Mouse (Mus musculus) gastrocnemius, postnatal 14 days (tissue): ENCODE data around the gene Zfp512. TPM values are rescaled to one million over a fixed set of nuclear protein-coding genes. Genes with fewer than 3 reads are reported as not detected.
"Not testable (repeated sequence)": the region's sequence is repeated elsewhere in the genome, so short reads cannot be mapped to it uniquely, and the experiment has no call there.

ENCODE experiments used
- DNase-seq: peaks from one replicate; pipeline ENCODE4 v3.0.0; 2021; ENCODE audit warnings: mixed read lengths
- intact Hi-C: fragments of 180-260 bp; cut with DNase I; formaldehyde crosslinking; loops from one replicate; pipeline ENCODE4 v1.15.1; 2025; ENCODE audit warnings: low total_unique reads
- total RNA-seq, 2 experiments: library from RNA; stranded (reverse); gene quantifications; 2 replicates each; pipeline ENCODE4 v1.2.3; 2021

The Zfp512 gene
- total RNA-seq, 2 experiments from 2014 or later: 11.2 to 12.1 TPM

GRCm38 (mm10) chr5:31527117-31527680 is 75.0 kb downstream of the Zfp512 start:
- intact Hi-C loops: no loop called here
- DNase-seq: peak; percentile 15

GRCm38 (mm10) chr5:31527707-31528106 is 75.5 kb downstream of the Zfp512 start, which contains the start of gene Supt7l:
TSS of gene Supt7l (minus strand) at chr5:31527807.
- DNase-seq, intact Hi-C loops: not testable (repeated sequence)

- intact Hi-C loops: no loop called here
- DNase-seq: no peak
Observed at GRCm38 (mm10) chr5:31528560-31528959, 76.3 kb downstream of the Zfp512 start.

Other genes with a start within 250 kb of the Zfp512 start
- 10 to 100 TPM; 38.0 to 39.8 TPM for gene Ppm1g, start 231.7 kb upstream of the Zfp512 start, total RNA-seq
- gene Nrbp1, start 211.6 kb upstream of the Zfp512 start, total RNA-seq: 10 to 100 TPM; 61.1 to 63.4 TPM
- gene Gm9970, start 211.2 kb upstream of the Zfp512 start, total RNA-seq: not detected
- 1 to 10 TPM in 1 of 2 experiments, under 1 TPM in 1; 0.47 to 1.9 TPM for gene Krtcap3, start 200.7 kb upstream of the Zfp512 start, total RNA-seq
- gene Ift172, start 161.3 kb upstream of the Zfp512 start, total RNA-seq: 10 to 100 TPM; 19.6 to 21.2 TPM
- 1 to 10 TPM; 3.5 to 4.9 TPM for gene Fndc4, start 156.4 kb upstream of the Zfp512 start, total RNA-seq
- gene Gckr, start 155.0 kb upstream of the Zfp512 start, total RNA-seq: not detected
- gene 4930548H24Rik, start 33.3 kb downstream of the Zfp512 start, total RNA-seq: not detected
- gene Gpn1, start 42.3 kb downstream of the Zfp512 start, total RNA-seq: 10 to 100 TPM; 17.1 to 18.3 TPM
- 10 to 100 TPM; 19.6 to 20.4 TPM for gene Slc4a1ap, start 74.6 kb downstream of the Zfp512 start, total RNA-seq
- 1 to 10 TPM; 9.6 to 10.0 TPM for gene Supt7l, start 75.4 kb downstream of the Zfp512 start, total RNA-seq
- gene Mrpl33, start 144.5 kb downstream of the Zfp512 start, total RNA-seq: 100 to 1,000 TPM; 237 TPM
- gene Rbks, start 245.2 kb downstream of the Zfp512 start, total RNA-seq: 1 to 10 TPM; 2.1 to 3.3 TPM
- gene Babam2, start 245.3 kb downstream of the Zfp512 start, total RNA-seq: 10 to 100 TPM; 34.7 to 35.7 TPM